Mouse (Mus musculus) stomach, postnatal 0 days (tissue): ENCODE data around the gene Nosip.

Experiments
- CTCF ChIP-seq: IDR thresholded peaks from 2 replicates; pipeline ENCODE4 v1.5.1; 2016; ENCODE audit warnings: antibody characterized with exemption, low read depth, mild to moderate bottlenecking, moderate library complexity
- EP300 ChIP-seq: optimal IDR thresholded peaks from 2 replicates; pipeline ENCODE3; 2016; ENCODE audit warnings: antibody characterized with exemption

DNA sequence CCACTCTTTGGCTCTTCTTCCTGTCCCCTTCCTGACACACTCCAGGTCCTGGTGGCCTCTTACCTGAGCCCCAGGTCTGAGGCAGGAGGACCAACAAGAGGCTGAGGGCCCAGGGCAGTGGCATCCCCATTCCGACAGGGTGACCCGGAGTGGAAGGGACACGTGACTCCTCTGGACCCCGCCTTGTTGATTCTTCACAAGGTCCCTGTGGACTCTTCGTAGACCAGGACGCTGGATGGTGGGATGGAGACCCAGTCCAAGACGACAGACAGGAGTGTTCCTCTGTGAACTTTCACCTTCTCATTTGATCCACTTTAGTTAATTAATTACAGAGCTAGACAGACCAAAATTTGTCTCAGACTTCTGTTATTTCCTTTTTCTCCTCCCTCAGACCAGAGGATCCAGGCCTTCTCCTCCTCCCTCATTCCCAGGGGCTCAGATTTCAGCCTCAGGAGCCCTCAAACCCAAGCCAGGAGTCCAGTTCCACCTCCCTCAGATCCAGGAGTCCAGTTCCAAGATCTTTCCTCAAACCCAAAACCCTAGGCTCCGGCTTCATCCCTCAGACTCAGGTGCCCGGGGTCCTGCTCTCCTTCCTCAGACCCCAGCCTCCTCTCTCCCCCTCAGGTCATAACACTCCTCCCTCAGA is 40.8 kb downstream of the Nosip start:
- TF ChIP-seq CTCF (no peak), EP300 (no peak)
